Mouse (Mus musculus) adrenal gland, adult 8-10 months (tissue): ENCODE data around the gene Mmrn2. TPM values are rescaled to one million over a fixed set of nuclear protein-coding genes. Genes with fewer than 3 reads are reported as not detected.
"Not testable (repeated sequence)": the region's sequence is repeated elsewhere in the genome, so short reads cannot be mapped to it uniquely, and the experiment has no call there.

Source experiments
- DNase-seq: peaks from one replicate; pipeline ENCODE4 v3.0.0; 2022
- total RNA-seq, 4 experiments: library from RNA; stranded (reverse); gene quantifications; 2 replicates each; pipeline ENCODE4 v1.2.4; 2022

Mmrn2 gene
- total RNA-seq, 4 experiments from 2014 or later, result 27.7 to 45.8 (median 39.9) TPM

DNA sequence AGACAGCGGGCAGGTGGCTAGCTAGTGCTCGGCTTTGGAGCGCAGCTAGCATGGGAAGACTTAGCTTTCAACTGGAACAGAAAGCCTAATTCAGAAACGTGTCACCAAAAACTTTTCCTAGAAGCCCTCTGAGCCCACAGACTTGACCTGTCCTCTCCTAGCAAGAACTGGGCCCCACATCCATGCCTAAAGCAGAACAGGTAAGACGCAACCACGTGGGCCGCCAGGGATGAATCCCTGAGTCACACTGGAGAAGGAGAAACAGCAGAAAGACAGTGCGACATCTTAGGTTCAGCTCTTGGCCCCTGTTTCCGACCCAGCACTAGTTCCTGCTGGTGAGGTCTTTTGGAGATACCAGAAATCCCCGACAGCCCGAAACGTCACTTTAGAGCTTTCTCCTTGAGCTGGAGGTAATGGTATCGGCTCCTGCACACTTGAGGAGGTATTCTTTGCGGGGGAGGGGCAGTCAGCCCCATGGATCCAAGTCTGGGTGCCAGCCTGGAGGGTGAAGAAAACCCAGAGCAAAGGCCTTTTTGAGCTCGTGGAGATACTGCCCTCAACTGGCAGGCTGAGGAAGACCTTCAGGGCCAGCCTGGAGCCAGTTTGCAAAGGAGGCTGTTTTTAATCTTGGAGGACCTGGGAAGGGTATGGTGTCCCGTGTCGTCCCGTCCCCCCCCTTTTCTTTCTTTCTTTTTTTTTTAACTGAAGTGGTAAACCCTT, 12.4 kb upstream of the Mmrn2 start:
- peak; percentile 78 for DNase-seq

DNA sequence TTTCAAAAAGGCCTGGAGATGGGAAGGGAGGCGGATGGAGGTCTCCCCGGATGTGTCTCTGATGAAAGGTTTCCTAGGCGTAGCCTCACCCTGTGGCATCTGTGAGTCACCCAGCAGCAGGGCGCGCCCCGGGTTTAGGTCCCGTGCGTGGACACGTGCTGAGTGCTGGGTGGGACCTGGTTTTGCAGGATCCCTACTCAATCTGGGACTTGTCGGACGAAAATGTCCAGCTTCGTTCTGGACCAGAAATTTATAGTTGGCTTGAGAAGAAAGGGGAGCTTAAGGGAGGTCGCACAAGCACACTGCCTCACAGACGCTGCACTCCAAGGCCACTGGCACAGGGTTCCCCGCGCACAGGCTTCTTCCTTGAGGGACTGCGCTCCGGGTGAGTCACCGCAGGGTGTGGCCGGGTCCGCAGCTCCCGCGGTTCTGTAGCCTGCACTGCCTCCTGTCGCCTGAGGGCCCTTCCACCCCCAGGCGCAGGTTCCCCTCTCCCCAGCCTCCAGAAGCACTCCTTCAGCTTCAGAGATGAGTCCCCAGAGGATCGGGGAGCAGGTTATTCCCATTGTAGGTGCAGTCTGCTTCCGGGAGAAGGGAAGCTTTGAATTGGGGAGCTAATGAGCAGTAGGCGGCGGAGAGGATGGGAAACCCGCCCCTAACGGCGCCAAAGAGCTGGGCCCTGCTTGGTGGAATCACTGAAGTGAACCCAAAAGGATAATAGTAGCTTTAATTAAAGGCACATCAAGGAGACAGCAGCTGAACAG, 11.6 kb upstream of the Mmrn2 start:
- peak; percentile 87 for DNase-seq

DNA sequence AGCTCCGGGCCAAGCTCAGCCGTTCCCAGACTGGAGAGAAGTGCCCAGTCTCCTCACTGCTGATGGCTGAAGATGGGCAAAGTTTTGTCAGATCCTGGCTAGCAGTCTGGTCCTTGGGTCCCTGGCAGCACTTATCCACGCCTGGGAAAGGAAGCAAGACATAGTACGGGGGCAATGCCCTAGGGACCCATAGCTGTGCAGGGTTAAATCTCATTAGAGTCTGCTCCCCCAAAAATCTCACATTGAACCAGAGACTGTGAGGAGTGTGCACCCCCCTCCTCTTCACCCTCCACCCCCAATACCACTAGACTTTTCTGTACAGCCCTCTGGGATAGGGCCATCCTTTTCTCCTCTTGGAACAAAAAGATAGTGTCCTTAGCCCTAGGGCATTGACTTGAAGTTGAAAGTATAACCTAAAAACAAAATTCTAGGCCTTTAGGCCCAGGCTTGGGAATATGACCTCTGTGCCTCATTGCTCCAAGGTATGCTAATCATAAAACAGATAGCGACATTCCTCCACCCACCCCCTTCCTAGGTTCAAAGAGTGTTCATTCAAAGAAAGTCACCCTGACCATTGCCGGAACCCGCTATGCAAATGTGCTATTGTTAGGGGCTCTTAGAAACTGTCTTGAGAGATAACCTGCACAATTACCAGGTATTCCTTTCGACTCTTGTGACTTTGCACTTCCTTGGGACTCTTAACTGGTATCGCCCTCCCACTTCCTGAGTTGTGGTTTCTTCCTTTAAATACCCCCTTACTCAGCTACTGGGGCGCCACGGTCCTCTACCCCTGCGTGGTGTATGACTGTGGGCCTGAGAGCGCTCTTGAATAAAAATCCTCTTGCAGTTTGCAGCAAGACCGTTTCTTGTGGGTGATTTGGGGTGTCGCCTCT, 10.8 kb upstream of the Mmrn2 start:
- DNase-seq, result not testable (repeated sequence)

DNA sequence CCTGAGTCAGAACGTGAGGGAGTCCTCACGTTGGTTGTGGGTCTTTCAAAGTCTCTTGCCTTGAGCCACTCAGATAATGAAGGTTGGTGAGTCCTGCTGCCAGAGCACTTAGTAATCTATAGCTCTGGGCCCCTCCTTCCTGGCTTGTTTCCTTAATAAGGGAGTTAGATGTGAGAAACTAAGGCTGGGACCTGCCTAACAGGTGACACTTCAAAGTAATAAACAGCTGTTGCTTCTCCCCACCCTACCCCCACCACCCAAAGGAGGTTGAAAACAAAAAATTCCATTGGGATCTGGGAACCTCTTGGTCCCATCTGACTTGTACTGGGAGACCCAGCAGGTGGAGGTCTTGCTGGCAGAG, 10.1 kb upstream of the Mmrn2 start:
- no peak for DNase-seq

DNA sequence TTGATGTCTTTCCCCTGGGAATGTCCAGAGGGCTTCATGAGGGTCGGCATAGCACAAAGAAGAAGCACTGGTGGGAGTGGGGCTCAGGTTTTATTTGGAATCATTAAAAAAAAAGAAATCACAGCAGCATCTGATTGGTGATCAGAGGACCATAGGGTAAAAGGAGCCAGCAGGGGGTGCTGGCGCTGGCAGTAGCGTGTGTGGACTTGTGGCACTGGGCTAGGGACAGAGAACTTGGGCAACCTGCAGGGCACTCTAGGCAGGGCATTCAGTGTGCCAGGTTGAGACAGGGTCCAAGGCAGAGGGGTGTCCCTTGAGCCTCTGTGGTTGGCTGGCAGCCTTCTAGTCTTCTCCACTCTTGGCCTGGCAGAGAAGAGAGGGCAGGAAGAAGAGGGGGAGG, 5.1 kb upstream of the Mmrn2 start:
- no peak for DNase-seq

DNA sequence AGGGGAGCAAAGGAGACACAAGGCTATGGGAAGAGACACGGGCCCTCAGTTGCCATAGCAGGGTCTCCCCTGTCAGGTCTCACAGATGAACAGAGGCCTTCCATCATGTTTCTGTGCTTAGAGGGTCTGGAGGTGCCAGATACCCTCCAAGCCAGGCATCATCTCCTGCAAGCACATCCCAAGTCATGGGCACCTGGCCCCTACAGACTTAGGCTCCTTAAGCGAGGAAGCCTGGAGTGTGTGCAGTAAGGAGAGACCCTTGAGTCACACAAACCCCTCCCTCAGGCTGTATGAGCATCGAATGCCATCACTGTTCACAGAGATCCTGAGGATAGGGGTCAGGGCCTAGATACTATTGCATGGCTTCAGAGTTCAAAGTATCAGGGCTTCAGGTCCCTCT, 4.3 kb upstream of the Mmrn2 start:
- DNase-seq, result no peak

DNA sequence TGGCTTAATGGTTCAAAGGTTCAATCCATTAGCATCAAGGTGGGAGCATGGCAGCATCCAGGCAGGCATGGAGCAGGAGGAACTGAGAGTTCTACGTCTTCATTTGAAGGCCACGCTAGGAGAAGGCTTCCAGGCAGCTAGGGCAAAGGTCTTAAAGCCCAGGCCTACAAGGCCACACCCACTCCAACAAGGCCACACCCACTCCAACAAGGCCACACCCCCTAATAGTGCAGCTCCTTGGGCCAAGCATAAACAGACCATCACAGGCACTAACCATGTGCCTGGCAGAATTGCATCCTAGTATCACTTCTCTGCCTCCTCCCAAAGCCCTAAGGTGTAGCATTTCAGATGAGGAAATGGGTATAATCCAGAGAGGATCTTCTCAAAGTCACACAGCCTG, 3.5 kb upstream of the Mmrn2 start:
- DNase-seq, result no peak

DNA sequence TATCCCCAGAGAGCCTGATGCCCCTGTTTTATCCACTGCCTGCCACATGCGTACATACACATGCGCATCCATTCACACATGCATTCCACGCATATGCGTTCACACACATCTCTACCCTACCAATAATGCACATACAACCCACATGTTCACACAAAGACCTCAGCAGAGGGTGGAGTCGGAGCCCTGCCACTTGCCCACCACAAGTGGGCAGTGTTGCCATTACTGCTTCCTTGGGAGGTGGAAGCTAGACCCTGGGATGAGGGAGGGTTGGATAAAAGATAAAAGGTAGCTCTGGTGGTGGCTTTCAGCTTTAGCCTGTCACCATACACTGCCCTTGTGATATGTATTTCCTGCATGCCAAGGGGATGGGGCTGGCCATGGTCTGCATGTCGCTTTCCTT, 2.6 kb upstream of the Mmrn2 start:
- DNase-seq, result no peak

DNA sequence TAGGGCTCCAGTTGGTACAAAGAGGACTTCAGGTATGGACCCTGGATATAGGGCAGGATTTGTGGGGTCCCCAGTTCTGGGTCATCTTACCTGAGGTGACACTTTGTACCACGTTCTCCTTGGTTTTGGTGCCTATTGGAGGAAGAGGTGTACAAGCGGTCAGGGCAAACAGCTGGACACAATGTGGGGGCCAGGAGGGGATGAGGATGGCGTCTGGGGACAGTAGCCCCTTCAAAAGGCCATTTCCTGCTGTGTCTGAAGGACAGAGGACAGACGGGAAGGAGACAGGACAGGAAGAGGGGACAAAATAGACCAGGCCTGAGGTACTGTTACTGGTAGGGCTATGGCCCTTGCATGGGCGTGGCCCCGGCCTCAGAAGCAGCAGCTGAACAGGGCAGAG, 1.7 kb upstream of the Mmrn2 start:
- DNase-seq, result no peak

DNA sequence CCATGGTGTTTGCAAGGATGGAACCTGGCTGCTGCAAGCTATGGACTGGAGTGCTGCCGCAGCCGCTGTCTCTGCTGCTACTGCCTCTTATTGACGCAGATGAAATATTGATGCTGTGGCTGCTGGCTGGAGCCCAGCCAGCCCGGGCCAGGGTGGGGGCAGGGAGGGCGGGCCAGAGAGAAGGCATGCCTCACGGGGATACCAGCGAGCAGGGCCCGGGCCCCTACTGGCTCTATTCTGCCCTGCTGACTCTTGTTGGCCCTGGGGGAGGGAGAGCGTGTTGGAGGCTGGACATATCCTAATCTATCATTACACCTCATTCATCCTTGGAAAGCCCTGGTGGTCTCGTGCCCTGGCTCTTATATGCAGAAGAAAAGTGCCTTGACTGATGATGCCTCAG, 688 bp upstream of the Mmrn2 start, which contains the start of gene Sncg:
TSS of gene Sncg (minus strand) at position 213 of the 400 bp plus-strand sequence.
- DNase-seq, result no peak

DNA sequence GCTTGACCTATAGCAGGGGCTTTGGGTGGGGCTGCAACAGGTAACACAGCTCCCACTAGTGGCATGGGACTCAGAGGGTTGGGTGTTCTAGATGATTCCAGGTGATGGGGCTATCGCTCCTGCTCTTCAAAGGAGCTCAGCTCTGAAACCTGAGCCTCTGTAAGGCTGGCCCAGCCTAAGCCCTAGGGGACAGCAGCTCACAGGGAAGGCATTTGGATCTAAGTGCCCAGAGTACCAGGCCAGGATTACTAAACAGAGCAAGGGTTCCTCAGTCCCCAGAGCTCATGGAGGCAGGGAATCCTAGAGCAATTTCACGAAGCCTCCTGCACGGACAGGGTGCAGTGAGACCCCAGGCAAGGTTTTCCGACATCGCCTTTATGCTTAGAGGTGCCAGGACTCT, 676 bp downstream of the Mmrn2 start:
- no peak for DNase-seq

DNA sequence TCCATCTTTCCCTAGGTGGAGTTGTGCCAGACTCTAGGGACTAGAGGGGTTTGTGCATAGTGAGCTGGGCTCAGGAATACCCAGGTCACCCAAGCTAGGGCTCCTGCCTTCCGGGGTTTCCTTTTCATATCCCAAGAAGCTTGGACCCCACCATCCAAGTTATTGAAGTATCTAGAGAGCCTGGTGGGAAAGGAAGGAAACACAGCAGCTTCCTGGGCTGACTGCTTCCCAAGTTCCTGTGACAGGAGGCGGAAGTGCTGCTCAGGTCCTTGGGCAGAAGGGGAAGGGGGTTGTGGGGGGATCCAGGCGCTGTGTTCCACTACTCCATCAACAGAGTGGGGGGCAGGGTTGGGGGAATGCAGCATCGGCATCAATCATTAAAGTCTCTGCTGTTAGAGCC, 1.9 kb downstream of the Mmrn2 start:
- DNase-seq, result no peak

DNA sequence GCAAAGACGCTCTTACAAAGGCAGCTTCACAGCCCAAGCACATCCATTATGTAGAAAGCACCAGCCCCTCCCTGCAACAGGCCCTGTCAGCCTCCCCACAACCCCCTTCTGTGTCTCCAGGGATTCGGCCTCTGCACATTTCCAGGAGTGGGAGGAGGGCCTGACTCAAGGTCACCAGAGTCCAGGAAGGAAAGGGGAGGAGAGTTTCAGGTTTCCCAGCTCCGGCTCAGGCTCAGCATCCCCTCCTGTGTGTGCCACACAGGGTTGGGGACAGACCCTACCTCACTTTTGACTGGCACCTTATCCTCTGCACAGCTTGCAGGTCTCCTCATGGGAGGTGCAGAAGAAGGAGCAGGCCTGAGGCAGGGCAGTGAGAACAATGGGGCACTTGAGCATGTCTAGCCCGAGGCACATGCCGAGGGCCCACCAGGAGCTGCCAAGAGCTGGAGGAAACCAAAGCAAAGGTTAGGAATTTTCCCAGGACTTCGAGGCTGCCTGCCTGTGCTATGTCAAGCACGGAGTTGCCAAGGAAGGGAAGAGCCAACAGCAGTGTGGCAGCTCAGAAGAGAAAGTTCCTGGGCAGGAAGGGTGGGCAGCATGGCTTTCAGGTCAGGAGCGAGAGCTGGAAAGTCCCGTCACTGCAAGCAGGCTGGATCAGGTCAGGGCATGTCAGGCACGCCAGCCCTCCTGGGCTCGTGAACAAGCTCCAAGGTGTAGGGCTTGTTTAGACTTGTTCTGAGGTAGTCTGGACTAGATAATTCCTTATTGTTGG, 3.5 kb downstream of the Mmrn2 start:
- peak; percentile 65 for DNase-seq

DNA sequence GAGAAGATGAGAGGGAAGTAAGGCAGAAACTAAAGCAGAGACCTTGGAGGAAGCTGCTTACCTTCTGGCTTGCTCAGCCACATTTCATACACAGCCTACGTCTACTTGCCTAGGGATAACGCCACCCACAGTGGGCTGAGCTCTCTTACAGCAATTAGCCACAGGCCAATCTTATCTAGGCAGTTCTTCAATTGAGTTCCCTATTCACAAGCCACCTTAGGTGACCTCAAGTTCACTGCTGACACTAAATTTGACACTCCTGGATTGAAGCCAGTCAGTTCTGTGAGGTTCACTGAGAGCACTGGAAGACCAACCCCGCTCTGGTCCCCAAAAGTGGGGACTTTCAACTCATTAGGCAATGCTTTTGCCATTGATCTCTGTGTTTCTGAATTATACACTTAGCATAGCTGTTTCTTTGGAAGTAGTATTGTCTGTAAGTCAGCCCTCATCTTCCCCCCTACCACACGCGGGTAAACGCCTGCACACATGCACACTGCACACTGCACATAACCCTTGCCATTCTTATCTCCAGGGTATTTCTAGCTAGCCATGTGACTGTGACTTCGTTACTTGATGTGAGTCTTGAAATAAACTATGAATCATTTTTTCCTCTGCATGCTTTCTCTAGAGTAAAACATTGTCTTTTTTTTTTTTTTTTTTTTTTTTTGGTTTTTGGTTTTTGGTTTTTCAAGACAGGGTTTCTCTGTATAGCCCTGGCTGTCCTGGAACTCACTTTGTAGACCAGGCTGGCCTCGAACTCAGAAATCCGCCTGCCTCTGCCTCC, 7.8 kb downstream of the Mmrn2 start:
- no peak for DNase-seq

DNA sequence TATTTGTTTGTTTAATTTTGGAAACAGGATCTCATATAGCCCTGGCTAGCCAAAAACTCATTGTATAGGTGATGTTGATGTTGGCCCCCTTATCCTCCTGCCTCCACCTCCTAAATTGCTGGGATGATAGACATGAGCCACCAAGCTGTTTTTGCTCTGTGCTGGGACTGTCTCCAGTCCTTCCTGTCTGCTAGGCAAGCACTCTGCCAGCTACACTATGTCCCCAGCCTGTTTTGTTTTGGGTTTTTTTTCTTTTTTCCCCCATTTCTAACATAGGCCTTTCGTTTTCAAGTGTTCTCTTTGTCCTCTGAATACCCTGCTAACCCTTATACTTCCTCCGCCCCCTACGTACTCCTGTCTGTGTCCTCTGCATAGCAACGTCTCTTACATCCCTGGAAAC, 18.0 kb downstream of the Mmrn2 start:
- DNase-seq, result no peak

DNA sequence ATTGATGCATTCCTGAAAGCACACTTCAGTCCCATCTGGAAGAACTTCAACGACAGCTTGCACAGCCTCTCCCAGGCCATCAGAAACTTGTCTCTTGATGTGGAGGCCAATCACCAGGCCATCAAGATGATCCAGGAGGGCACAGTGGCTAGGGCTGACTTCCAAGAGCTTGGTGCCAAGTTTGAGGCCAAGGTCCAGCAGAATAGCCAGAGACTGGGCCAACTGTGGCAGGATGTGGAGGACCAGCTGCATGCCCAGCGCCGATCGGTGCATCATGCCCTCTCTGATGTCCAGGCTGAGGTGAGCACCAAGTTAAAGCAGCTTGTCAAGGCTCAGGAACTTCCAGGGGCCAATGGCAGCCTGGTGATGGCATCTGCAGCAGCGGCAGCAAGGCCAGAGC, 22.6 kb downstream of the Mmrn2 start:
- DNase-seq, result no peak

DNA sequence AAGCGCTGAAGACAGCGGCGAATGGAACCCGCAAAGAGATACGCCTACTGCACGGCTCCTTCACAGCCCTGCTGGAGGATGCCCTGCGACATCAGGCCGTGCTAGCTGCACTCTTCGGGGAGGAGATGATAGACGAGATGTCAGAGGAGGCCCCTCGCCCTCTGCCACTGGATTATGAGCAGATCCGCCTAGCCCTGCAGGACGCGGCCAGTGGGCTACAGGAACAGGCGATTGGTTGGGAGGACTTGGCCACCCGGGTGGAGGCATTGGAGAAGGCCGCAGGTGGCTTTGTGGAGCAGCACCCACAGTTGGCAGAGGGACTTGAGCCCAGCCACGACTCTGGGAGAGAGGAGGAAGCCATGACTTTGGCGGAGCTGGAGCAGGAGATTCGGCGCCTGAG, 23.6 kb downstream of the Mmrn2 start:
- no peak for DNase-seq

DNA sequence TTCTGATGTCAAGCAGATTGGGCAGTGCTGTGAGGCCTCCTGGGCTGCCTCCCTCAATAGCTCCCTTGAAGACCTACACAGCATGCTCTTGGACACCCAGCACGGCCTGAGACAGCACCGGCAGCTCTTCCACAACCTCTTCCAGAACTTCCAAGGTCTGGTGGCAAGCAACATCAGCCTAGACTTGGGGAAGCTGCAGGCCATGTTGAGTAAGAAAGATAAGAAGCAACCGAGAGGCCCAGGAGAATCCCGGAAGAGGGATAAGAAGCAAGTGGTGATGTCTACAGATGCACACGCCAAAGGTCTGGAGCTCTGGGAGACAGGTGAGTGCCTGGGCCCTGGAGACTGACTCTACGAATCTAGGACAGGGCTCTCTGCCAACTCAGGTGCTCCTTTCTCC, 24.0 kb downstream of the Mmrn2 start:
- DNase-seq, result no peak

DNA sequence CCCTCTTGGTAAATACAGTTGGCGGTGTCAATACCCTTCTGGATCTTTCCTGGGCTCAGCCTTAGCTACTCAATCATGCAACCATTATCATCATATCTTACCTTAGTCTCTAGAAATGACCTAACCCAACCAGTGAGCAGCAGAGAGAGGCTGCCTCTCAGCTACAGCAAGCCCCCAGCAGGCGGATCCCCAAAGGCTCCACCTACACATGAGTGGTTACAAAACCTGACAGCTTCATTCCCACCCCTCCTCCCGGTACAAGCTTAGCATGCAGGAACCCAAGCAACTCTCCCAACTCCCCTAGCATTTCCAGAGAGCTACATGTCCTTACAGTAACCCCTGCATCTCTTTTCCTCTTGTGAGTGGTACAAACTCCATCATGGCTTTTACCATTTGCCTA, 24.8 kb downstream of the Mmrn2 start:
- no peak for DNase-seq

DNA sequence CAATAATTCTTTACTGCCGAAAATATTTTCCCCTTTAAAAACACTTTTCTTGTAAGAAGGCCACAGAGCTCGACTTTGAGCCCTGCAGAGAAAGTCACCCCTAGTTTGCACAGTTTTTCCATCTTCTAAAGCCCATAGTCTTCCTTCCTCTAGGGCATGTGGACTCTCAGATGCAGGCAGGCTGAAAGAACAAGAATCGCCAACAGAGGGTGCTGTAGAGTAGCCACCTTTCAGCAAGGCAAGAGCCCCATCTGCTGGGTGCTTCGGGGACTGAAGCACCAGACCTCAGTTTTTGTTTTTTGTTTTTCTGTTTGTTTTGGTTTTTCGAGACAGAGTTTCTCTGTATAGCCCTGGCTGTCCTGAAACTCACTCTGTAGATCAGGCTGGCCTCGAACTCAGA, 25.9 kb downstream of the Mmrn2 start:
- peak; percentile 60 for DNase-seq

DNA sequence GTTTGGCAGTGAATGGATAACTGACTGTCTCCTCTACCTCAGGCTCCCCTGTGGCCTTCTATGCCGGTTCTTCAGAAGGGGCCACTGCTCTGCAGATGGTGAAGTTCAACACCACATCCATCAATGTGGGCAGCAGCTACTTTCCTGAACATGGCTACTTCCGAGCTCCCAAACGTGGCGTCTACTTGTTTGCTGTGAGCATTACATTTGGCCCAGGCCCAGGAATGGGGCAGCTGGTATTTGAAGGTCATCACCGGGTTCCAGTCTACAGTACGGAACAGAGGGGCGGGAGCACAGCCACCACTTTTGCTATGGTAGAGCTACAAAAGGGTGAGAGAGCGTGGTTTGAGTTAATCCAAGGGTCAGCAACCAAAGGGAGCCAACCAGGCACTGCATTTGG, 27.6 kb downstream of the Mmrn2 start:
- DNase-seq, result no peak

DNA sequence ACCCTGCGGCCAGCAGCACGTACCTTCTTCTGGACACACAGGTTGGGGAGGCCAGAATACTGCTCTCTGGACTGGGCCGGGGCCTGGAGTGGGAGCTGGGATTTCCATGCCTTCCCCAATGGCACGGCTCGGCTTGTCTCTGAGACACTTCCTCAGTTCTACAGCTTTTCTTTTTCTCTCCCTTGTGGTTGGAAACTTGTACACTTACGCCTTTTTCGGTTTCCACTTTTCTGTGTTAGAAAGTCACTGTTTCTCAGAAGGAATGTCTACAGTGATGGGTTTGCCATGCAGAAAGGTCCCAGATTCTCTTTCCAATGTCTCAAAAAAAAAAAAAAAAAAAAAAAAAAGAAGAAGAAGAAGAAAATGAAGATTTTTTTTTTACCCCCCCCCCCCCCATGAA, 28.2 kb downstream of the Mmrn2 start:
- no peak for DNase-seq
